Mouse (Mus musculus) cerebellum, postnatal 36 days (tissue): ENCODE measurements around the gene Flot1.
A peak's percentile ranks its signal among the peaks of the same experiment; 100 is the strongest.
"Not testable (repeated sequence)": the region's sequence is repeated elsewhere in the genome, so short reads cannot be mapped to it uniquely, and the experiment has no call there.

Experiments used
- DNase-seq, 2 experiments: peaks; one replicate each; pipeline ENCODE4 v3.0.0; 2021 to 2022; ENCODE audit warnings: mixed read lengths in 2 of 2

The Flot1 gene

GRCm38 (mm10) chr17:35836991-35837422 lies 14.0 kb downstream of the Flot1 start:
- DNase-seq: peak; percentile 60 to 77

GRCm38 (mm10) chr17:35837487-35837886 lies 14.5 kb downstream of the Flot1 start:
- peak; percentile 36 to 48 for DNase-seq

DNA sequence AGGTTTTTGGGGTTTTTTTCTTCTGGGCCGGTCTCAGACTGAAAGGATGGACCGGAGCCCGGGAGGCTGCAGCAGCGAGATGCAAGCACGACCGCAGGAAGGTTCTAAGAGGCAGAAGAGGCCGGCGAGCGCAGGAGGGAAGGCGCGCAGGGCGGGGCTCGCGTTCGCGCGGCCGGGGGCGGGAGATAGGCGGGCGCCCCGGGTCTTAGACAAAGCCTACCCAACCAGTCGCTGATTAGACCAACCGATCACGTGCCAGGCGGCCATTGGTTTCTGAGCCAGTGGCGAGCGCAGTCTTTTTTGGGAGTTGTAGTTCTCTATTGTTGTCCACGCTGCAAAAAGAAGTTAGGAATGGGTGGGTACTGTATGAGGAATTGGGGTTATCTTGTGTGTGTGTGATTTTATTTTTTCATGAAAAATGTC lies 15.1 kb downstream of the Flot1 start, which contains the start of gene Tubb5:
Tubb5 (minus strand) TSS at position 185 of the 423 bp plus-strand sequence.
- peak; percentile 94 to 97 for DNase-seq

GRCm38 (mm10) chr17:35838570-35838969 lies 15.5 kb downstream of the Flot1 start:
- no peak for DNase-seq

- DNase-seq: not testable (repeated sequence)
Measured at GRCm38 (mm10) chr17:35839002-35839401, 16.0 kb downstream of the Flot1 start.

GRCm38 (mm10) chr17:35840561-35840960 lies 17.5 kb downstream of the Flot1 start:
- DNase-seq: no peak

DNA sequence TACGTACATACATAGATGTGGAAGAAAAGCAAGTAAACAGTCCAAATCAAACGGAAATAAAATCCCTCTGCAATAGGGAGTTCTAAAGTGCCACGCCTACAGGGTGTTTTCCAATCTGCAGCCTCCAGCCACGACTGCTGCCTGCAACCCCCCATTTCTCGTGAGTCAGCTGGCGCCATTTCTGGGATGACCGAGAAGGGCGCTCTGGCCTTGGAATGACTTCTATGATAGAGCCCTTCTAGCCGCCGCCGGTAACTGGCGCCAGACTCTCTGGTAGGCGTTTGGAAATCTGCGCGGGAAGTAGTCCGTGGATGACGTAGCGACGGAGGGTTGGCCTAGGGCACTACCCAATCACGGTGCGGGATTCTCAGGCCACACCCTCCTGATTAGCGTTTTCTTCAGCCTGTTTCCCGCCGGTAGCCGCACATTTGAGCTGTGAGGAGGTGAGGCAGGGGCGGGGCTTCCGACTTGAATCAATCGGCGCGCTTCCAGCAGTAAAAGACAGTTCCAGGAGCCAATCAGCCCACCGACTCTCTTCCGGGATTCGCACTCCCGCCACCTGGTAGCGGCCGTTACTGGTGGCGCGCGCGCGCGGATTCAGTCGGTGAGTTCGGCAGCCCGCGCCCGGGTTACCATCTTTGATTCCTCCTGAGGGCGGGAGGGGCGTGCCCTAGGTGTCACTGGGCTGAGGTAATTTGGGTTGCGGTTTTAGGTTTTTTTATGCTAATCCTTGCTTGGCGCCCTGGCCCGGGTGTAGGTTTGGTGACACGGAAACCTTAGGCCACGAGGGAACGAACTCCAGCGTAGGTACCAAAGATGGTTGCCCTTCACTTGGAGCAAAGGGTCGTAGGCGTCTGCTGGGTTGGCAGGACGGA lies 18.3 kb downstream of the Flot1 start, which contains the start of gene Mdc1:
Mdc1 (plus strand) TSS at position 440 of the 875 bp plus-strand sequence.
- peak; percentile 99 for DNase-seq

- DNase-seq: no peak
Measured at GRCm38 (mm10) chr17:35842006-35842405, 19.0 kb downstream of the Flot1 start.

GRCm38 (mm10) chr17:35843514-35843913 lies 20.5 kb downstream of the Flot1 start:
- no peak for DNase-seq

DNA sequence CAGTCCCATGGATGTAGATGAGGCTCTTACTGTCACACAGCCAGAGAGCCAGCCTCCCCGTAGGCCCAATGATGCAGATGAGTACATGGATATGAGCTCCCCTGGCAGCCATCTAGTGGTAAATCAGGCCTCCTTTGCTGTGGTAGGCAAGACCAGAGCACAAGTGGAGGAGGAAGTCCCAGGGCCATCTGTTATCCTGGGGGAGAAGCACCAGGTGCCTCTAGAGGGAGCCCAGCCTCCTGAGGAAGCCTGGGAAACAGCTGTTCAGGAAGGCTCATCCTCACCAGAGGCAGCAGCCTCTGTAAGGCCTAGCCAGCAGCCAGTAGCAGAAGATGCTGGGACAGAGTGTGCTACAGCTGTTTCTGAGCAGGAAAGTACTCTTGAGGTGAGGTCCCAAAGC lies 25.1 kb downstream of the Flot1 start:
- DNase-seq: no peak

DNA sequence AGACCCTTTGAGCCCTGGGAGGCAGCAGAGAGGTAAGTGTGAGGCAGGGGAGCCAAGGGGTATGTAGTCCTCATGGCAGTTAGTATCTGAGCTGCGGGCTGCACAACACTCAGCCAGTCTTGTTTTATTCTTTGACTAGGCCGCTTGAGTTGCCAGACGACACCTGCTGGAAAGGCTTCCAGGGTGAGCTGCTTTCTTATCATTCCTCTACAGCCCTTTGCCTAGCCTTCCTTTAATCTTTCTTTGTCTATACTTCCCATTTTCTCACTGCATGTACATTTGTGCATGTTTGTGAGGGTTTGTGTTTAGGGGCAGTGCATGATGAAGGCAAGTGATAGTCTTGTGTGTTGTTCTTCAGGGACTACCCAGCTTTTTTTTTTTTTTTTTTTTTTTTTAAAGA lies 27.9 kb downstream of the Flot1 start:
- no peak for DNase-seq

DNA sequence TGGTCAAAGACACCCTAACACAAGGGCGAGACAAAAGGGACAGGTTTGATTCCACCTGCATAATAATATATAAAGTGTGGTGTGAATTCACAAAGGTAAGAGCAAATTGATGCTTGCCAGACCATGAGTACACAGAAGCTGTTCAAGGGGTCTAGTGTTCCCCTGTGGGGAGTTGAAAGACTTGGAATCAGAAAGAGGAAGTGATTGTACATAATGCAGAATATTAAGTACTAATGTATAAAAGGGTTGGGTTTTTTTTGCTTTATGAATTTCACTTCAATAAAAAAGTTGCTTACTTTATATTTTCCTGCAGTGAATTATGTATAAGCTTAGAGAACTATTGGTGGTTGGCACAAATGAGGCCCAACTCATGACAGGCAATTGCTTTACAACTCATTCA lies 36.3 kb downstream of the Flot1 start:
- no peak for DNase-seq

DNA sequence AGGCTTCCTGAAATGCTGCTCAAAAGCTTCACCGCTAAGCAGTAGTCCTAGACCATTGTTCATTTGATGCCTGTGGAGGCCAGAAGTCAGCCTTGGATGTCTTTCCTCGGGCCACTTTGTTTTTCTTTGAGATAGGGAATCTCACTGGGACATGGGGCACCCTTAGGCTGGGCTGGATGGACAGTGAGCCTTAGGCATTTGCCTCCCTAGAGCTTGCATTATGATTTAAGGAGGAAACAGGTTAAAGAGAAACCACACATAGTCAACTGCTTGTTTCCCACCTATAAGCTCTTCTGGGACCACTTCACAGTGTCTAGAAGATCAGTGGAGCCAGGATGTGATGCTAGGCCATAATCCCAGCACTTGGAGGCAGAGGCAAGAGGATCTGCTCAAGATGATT lies 36.8 kb downstream of the Flot1 start:
- no peak for DNase-seq

DNA sequence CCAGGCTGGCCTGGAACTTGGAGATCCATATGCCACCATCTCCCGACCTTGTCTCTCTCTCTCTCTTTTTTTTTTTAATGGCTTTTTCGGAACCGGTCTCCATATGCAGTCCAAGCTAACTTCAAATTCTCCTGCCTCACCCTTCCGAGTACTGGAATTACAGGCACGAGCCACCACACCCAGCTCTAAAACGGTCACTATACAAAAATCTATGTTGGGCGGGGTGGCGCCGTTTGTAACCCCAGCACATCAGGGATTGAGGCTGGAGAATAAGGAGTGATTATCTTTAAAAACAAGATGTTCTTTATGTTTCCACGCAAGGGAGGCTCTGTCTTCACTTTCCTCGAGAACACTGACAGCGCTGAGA lies 37.8 kb downstream of the Flot1 start:
- no peak for DNase-seq

GRCm38 (mm10) chr17:35861198-35861857 lies 38.3 kb downstream of the Flot1 start, which contains the start of gene Nrm:
Nrm (plus strand) TSS chr17:35861318.
- DNase-seq: peak; percentile 87 to 89

DNA sequence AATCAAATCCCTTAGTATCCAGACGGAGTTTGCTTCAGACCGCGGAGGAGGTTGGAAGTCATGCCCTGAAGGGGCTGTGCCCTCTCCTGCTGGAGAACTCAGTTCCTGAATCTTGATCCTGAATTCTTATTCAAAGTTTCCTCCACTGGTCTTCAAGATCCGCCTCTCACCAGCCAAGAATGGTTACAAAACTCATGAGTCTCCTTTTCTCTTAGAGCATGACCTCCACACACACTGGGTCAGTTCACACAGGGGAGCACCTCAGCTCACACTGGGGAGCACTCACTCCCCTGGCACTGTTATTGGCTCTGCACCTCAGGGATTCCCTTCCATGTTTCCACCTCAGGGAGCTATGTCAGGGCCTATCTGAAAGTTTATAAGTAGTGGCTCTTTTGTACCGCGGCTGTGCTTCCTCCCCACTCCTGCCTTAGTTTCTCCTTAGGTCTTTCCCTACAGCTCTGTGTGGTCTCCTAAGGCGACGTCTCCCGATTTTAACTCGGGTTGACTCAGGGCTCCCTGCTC lies 41.9 kb downstream of the Flot1 start:
- no peak for DNase-seq

GRCm38 (mm10) chr17:35865481-35866280 lies 42.7 kb downstream of the Flot1 start, which contains the start of gene Ppp1r18:
Ppp1r18 (plus strand) TSS chr17:35865593.
- no peak for DNase-seq

DNA sequence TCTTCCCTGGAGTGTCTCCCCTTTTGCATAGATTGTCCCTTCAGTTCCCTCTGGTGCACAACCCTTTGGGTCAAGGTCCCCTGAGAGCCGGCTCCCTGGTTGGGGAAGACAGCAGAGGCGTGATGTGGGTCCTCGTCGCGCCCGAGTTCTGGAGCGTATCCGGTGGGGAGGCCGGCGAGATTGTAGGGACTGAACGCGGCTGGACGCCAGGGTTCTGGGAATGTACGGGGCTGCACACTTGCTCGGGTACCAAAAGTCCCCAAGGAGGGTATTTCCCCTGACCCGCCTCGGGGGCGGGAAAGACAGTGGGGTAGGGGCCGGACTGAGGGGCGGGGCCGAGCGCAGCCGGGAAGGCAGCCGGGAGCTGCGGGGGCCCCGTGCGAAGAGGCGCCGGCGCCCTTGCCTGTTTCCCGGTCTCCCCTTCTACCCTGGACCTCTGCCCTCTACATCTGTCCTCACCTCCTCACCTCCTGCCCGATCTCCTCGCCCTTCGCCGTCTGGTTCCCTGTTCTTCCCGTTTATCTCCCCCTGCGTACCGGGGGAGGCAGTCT lies 43.3 kb downstream of the Flot1 start:
- peak; percentile 18 to 29 for DNase-seq

- no peak for DNase-seq
Measured at GRCm38 (mm10) chr17:35866911-35867890, 44.2 kb downstream of the Flot1 start.

GRCm38 (mm10) chr17:35868165-35868820 lies 45.3 kb downstream of the Flot1 start:
- DNase-seq: no peak
